Mouse (Mus musculus): Measurements from ENCODE around the gene Tlcd1.
"Not testable (repeated sequence)": the region's sequence is repeated elsewhere in the genome, so short reads cannot be mapped to it uniquely, and the experiment has no call there.

- not testable (repeated sequence) for TF ChIP-seq CTCF, EP300 (IDR thresholded peaks at IDR 0.05; ENCODE audit: low read depth)
Observed at GRCm38 (mm10) chr11:78135314-78135713, 41.2 kb upstream of the Tlcd1 start.

All from liver, embryonic 14.5 days (tissue).